Mouse (Mus musculus) thymus, adult 2 months (tissue): ENCODE data around the gene Ppp1r10.
"Not testable (repeated sequence)": the region's sequence is repeated elsewhere in the genome, so short reads cannot be mapped to it uniquely, and the experiment has no call there.

ENCODE experiments used
- CTCF ChIP-seq: fragments of 200-500 bp; IDR thresholded peaks from 2 replicates; pipeline ENCODE4 v1.5.1; 2012; ENCODE audit warnings: mild to moderate bottlenecking, control low read depth, low read length, moderate library complexity, borderline replicate concordance; ENCODE audit not compliant: control insufficient read depth, poor library complexity, insufficient read depth; ENCODE audit errors: extremely low read depth
- POLR2A ChIP-seq: fragments of 200-500 bp; IDR thresholded peaks from 2 replicates; pipeline ENCODE4 v1.6.1; 2012; ENCODE audit warnings: mild to moderate bottlenecking, low read length, control low read depth, moderate library complexity; ENCODE audit not compliant: control insufficient read depth, poor library complexity, insufficient read depth; ENCODE audit errors: extremely low read depth

DNA sequence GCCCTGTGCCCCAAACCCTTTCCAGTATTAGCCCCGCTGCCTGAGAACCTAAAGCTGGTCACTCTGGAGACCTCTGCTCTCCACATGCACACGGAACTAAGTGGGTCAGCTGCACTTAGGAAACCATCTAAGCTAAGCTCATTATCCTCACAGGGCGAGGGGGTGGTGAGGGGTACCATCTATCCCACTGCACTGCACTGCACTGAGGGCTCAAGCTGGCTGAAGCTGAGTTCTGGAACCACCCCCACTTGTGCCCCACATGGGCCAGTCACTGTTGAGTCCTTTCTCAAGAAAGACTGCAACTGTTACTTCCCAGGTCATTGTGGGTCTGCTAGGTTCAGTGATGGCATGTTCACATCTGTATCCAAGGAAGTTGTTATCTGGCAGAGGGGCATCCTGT lies 36.3 kb downstream of the Ppp1r10 start:
- TF ChIP-seq POLR2A, CTCF: not testable (repeated sequence)
